Mouse (Mus musculus): Measurements from ENCODE around the gene Dner. TPM values are rescaled to one million over a fixed set of nuclear protein-coding genes. Genes with fewer than 3 reads are reported as not detected.

Dner gene
- polyA plus RNA-seq, 1 experiment from 2014 or later, result 1.2 TPM

- H3K27ac ChIP-seq (replicated peaks), result no peak overlapping the region
- 84% methylated on average over 6 of the region's 6 CpGs for WGBS
- peaks cover 6% of the 10 kb centered on the region; the same call in 1 of the 2 replicates for H3K9me3 ChIP-seq
- peaks cover 17% of the 10 kb centered on the region for H3K27me3 ChIP-seq (replicated peaks)
- no peaks in the 10 kb centered on the region for H3K36me3 ChIP-seq
- H3K4me2 ChIP-seq, result no peak overlapping the region
- H3K4me3 ChIP-seq, result no peak overlapping the region
- no peak overlapping the region for H3K9ac ChIP-seq
- H3K4me1 ChIP-seq, result peaks cover 7% of the 10 kb centered on the region
- no peak for ATAC-seq (ENCODE audit: extremely low read depth, insufficient number of reproducible peaks, low FRiP score, low TSS enrichment)
Observed at GRCm38 (mm10) chr1:84700254-84700653, 4.2 kb upstream of the Dner start.

- no peak for ATAC-seq (ENCODE audit: extremely low read depth, insufficient number of reproducible peaks, low FRiP score, low TSS enrichment)
- WGBS, result 2% methylated on average over 2 of the region's 2 CpGs
- H3K4me1 ChIP-seq, result peaks cover 12% of the 10 kb centered on the region
- H3K4me2 ChIP-seq, result no peak overlapping the region
- no peak overlapping the region for H3K4me3 ChIP-seq
- no peak overlapping the region for H3K27ac ChIP-seq (replicated peaks)
- no peaks in the 10 kb centered on the region for H3K36me3 ChIP-seq
- peaks cover 47% of the 10 kb centered on the region for H3K27me3 ChIP-seq (replicated peaks)
- no peak overlapping the region for H3K9ac ChIP-seq
- peaks cover 6% of the 10 kb centered on the region; the same call in 1 of the 2 replicates for H3K9me3 ChIP-seq
Observed at GRCm38 (mm10) chr1:84697136-84697535, 1.1 kb upstream of the Dner start.

- peak overlapping the region; percentile 96 for H3K4me2 ChIP-seq
- no peak overlapping the region for H3K27ac ChIP-seq (replicated peaks)
- no peak for ATAC-seq (ENCODE audit: extremely low read depth, insufficient number of reproducible peaks, low FRiP score, low TSS enrichment)
- H3K9me3 ChIP-seq, result peaks cover 6% of the 10 kb centered on the region; the same call in 1 of the 2 replicates
- peak overlapping the region; percentile 67; the same call in 1 of the 2 replicates for H3K9ac ChIP-seq
- no peaks in the 10 kb centered on the region for H3K36me3 ChIP-seq
- H3K4me3 ChIP-seq, result peak overlapping the region; percentile 62
- H3K4me1 ChIP-seq, result peaks cover 12% of the 10 kb centered on the region
- H3K27me3 ChIP-seq (replicated peaks), result peaks cover 49% of the 10 kb centered on the region
- WGBS, result 18% methylated on average over 26 of the region's 26 CpGs
Observed at GRCm38 (mm10) chr1:84694688-84695474, 1.1 kb downstream of the Dner start.

GRCm38 (mm10) chr1:84677910-84678309 is 18.1 kb downstream of the Dner start:
- Histone ChIP-seq H3K9me3 (no peaks in the 10 kb centered on the region), H3K27me3 (replicated peaks) (no peaks in the 10 kb centered on the region), H3K4me2 (no peak overlapping the region), H3K4me3 (no peak overlapping the region), H3K27ac (replicated peaks) (no peak overlapping the region), H3K4me1 (no peaks in the 10 kb centered on the region), H3K36me3 (no peaks in the 10 kb centered on the region), H3K9ac (no peak overlapping the region)
- no peak for ATAC-seq (ENCODE audit: extremely low read depth, insufficient number of reproducible peaks, low FRiP score, low TSS enrichment)
- 55% methylated on average over 4 of the region's 4 CpGs for WGBS

GRCm38 (mm10) chr1:84668100-84668846 is 27.7 kb downstream of the Dner start:
- WGBS, result 74% methylated on average over 7 of the region's 7 CpGs
- Histone ChIP-seq H3K4me3 (no peak overlapping the region), H3K9ac (no peak overlapping the region), H3K9me3 (no peaks in the 10 kb centered on the region), H3K4me2 (no peak overlapping the region), H3K36me3 (no peaks in the 10 kb centered on the region), H3K4me1 (no peaks in the 10 kb centered on the region), H3K27ac (replicated peaks) (no peak overlapping the region), H3K27me3 (replicated peaks) (no peaks in the 10 kb centered on the region)
- no peak for ATAC-seq (ENCODE audit: extremely low read depth, insufficient number of reproducible peaks, low FRiP score, low TSS enrichment)

- H3K9me3 ChIP-seq, result no peaks in the 10 kb centered on the region
- no peaks in the 10 kb centered on the region for H3K4me1 ChIP-seq
- no peak overlapping the region for H3K4me3 ChIP-seq
- no peak overlapping the region for H3K9ac ChIP-seq
- no peaks in the 10 kb centered on the region for H3K27me3 ChIP-seq (replicated peaks)
- H3K4me2 ChIP-seq, result no peak overlapping the region
- WGBS, result 59% methylated on average over 4 of the region's 4 CpGs
- no peak overlapping the region for H3K27ac ChIP-seq (replicated peaks)
- no peaks in the 10 kb centered on the region for H3K36me3 ChIP-seq
- no peak for ATAC-seq (ENCODE audit: extremely low read depth, insufficient number of reproducible peaks, low FRiP score, low TSS enrichment)
Observed at GRCm38 (mm10) chr1:84667660-84668059, 28.4 kb downstream of the Dner start.

- Histone ChIP-seq H3K9me3 (no peaks in the 10 kb centered on the region), H3K4me2 (no peak overlapping the region), H3K4me3 (no peak overlapping the region), H3K36me3 (no peaks in the 10 kb centered on the region), H3K27ac (replicated peaks) (no peak overlapping the region), H3K27me3 (replicated peaks) (no peaks in the 10 kb centered on the region), H3K9ac (no peak overlapping the region), H3K4me1 (no peaks in the 10 kb centered on the region)
- 65% methylated on average over 4 of the region's 4 CpGs for WGBS
- no peak for ATAC-seq (ENCODE audit: extremely low read depth, insufficient number of reproducible peaks, low FRiP score, low TSS enrichment)
Observed at GRCm38 (mm10) chr1:84664377-84665118, 31.5 kb downstream of the Dner start.

GRCm38 (mm10) chr1:84646781-84647180 is 49.2 kb downstream of the Dner start:
- Histone ChIP-seq H3K9me3 (no peaks in the 10 kb centered on the region), H3K27me3 (replicated peaks) (no peaks in the 10 kb centered on the region), H3K4me1 (no peaks in the 10 kb centered on the region), H3K36me3 (no peaks in the 10 kb centered on the region), H3K27ac (replicated peaks) (no peak overlapping the region), H3K9ac (no peak overlapping the region), H3K4me3 (no peak overlapping the region), H3K4me2 (no peak overlapping the region)
- 42% methylated on average over 2 of the region's 2 CpGs for WGBS
- no peak for ATAC-seq (ENCODE audit: extremely low read depth, insufficient number of reproducible peaks, low FRiP score, low TSS enrichment)

GRCm38 (mm10) chr1:84640463-84640862 is 55.6 kb downstream of the Dner start:
- Histone ChIP-seq H3K4me2 (no peak overlapping the region), H3K4me3 (no peak overlapping the region), H3K4me1 (no peaks in the 10 kb centered on the region), H3K27me3 (replicated peaks) (no peaks in the 10 kb centered on the region), H3K36me3 (no peaks in the 10 kb centered on the region), H3K9me3 (no peaks in the 10 kb centered on the region), H3K27ac (replicated peaks) (no peak overlapping the region), H3K9ac (no peak overlapping the region)
- 59% methylated on average over 4 of the region's 4 CpGs for WGBS
- no peak for ATAC-seq (ENCODE audit: extremely low read depth, insufficient number of reproducible peaks, low FRiP score, low TSS enrichment)

- 53% methylated on average over 6 of the region's 6 CpGs for WGBS
- H3K27me3 ChIP-seq (replicated peaks), result no peaks in the 10 kb centered on the region
Observed at GRCm38 (mm10) chr1:84636890-84637289, 59.1 kb downstream of the Dner start.

GRCm38 (mm10) chr1:84628244-84628643 is 67.8 kb downstream of the Dner start:
- Histone ChIP-seq H3K9me3 (no peaks in the 10 kb centered on the region), H3K4me3 (no peak overlapping the region), H3K4me1 (peaks cover 6% of the 10 kb centered on the region; the same call in 1 of the 2 replicates), H3K36me3 (no peaks in the 10 kb centered on the region), H3K4me2 (no peak overlapping the region), H3K27me3 (replicated peaks) (no peaks in the 10 kb centered on the region), H3K27ac (replicated peaks) (no peak overlapping the region), H3K9ac (no peak overlapping the region)
- no peak for ATAC-seq (ENCODE audit: extremely low read depth, insufficient number of reproducible peaks, low FRiP score, low TSS enrichment)
- WGBS, result 54% methylated on average over 6 of the region's 6 CpGs

More at GRCm38 (mm10) chr1:84636890-84637289, 59.1 kb downstream of the Dner start:
- no peaks in the 10 kb centered on the region for H3K36me3 ChIP-seq
- no peak overlapping the region for H3K4me3 ChIP-seq
- H3K4me1 ChIP-seq, result no peaks in the 10 kb centered on the region
- ATAC-seq (ENCODE audit: extremely low read depth, insufficient number of reproducible peaks, low FRiP score, low TSS enrichment), result no peak
- no peak overlapping the region for H3K4me2 ChIP-seq
- no peak overlapping the region for H3K9ac ChIP-seq
- no peak overlapping the region for H3K27ac ChIP-seq (replicated peaks)
- H3K9me3 ChIP-seq, result no peaks in the 10 kb centered on the region
